Mouse (Mus musculus) cerebellum, adult 2 months (tissue): ENCODE measurements around the gene Eepd1.

Experiments used
- CTCF ChIP-seq: fragments of 200-500 bp; IDR thresholded peaks from 2 replicates; pipeline ENCODE4 v1.5.1; 2011; ENCODE audit warnings: low read depth, mild to moderate bottlenecking, control low read depth, low read length, moderate library complexity, borderline replicate concordance; ENCODE audit not compliant: insufficient read depth
- POLR2A ChIP-seq: fragments of 200-500 bp; IDR thresholded peaks from 2 replicates; pipeline ENCODE4 v1.6.1; 2011; ENCODE audit warnings: low read length, control low read depth, borderline replicate concordance; ENCODE audit not compliant: insufficient read depth

DNA sequence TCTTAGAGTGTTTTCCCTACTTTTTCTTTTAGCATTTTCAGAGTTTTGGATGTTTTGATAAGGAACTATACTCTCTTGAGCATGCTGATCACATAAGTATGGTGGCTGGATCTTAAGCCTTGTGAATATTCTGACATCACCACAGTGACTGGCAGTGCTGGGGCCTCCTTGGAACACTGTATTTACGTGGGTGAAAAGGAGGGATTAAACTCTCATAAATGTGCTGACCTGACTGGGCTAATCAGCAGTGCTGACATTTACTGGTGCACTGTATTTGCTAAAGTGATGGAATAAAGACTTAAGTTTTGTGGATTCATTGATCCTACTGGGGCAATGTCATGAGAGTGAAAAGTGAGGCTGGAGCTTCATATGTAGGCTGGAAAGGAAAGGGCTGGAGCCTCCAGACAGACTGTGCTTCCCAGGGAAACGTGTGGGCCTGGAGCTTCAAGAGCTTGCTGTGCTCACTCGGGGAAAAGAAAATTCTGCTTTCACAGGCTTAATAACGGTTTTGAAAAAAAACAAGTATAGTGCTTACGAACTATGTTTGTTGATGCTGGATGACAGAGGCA is 148.3 kb downstream of the Eepd1 start:
- no peak for TF ChIP-seq CTCF
- no peak for TF ChIP-seq POLR2A
